Mouse (Mus musculus): Measurements from ENCODE around the gene Lrrc4.

DNA sequence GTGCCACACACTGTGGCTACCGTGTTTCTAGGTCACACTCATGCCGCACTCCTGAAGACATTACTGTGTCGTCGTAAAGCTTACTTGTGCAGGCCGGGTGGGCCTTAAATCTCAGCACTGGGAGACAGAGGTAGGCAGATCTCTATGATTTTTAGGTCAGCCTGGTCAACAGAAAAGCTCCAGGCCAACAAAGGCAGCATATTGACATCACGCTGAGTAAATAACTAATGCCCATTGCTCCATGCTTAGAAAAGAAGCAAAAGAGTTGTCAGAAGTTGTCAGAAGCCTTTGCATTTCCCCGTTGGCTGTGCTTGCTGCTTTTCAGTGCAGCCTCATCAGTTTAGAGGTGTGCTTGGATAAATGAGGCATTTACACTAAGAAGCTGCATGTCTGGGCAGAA is 94.9 kb downstream of the Lrrc4 start:
- TF ChIP-seq CTCF (IDR thresholded peaks at IDR 0.05; ENCODE audit: low read depth), result no peak
- TF ChIP-seq EP300 (optimal IDR thresholded peaks at IDR 0.05), result no peak
